Mouse (Mus musculus) brain, embryonic 14.5 days (tissue): ENCODE results near the gene Ndc1.

Experiments used
- CTCF ChIP-seq: fragments of 200-500 bp; IDR thresholded peaks from 2 replicates; pipeline ENCODE4 v1.5.1; 2012; ENCODE audit warnings: inconsistent platforms, mild to moderate bottlenecking, moderate library complexity, borderline replicate concordance; ENCODE audit not compliant: insufficient read depth, insufficient read length; ENCODE audit errors: extremely low read depth
- POLR2A ChIP-seq: fragments of 200-500 bp; IDR thresholded peaks from 2 replicates; pipeline ENCODE4 v1.6.1; 2012; ENCODE audit warnings: mild to moderate bottlenecking, inconsistent platforms, borderline replicate concordance; ENCODE audit not compliant: poor library complexity, insufficient read depth, insufficient read length, severe bottlenecking; ENCODE audit errors: extremely low read depth

DNA sequence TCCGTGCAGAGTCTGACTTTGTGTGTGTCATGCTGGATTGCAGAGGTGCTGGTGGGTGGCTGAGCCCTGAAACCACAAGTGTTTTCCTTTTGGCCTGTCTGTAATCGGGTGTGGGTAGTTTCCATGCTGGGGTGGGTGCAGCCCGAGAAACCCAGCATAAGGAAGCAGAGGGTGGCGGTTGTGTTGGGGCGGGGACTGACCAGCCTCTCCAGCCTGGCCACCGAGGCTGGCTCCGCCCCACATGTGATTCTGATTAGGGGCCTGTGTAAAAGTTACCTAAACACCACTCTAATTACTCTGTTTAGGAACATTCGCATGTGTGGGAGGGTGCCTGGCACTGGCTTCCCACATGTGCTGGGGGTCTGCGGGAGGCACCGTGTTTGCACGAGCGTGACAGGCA lies 90.0 kb downstream of the Ndc1 start:
- TF ChIP-seq CTCF (no peak), POLR2A (no peak)
